ENCODE assay signal across 8 mouse cellular contexts in the genomic region with DNA sequence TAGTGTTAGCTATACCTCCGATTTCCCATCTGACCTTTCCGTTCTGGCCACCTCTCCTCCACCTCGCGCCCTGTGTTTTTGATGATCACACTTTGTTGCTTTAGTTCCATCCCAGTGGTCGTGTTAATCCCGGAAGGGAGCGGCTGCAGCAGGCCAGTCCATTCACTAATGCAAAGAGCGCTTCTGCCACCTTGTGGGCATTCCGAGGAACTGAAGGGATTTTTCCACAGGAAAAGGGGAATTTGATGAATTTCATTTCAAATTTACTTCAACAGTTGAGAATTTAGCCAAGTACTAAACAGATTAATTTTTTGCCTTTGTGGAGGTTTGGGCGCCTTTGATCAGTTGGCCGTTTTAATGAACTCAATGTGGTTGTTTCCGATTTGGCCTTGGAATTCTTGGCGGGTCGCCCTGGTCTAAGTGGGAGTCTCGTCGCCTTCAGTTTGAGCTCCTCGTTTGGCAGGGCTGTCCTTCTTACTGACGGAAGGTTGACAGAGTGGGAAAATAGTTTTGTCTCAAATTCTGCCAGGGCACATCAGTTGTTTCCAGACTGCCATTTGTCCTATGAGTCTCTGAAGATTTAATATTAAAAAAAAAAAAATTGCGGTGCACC.
A peak's percentile ranks its signal among the peaks of the same experiment; 100 is the strongest.
DNase-seq lines count a peak whose midpoint lies in the region; ATAC-seq lines count a peak whose summit lies in the region.

No protein-coding gene starts in this region.

- peak; percentile 64 for DNase-seq in urinary bladder, postnatal 14 days (ENCODE audit: low spot score)
- no peak for DNase-seq in urinary bladder, adult 2 months (ENCODE audit: low spot score)
- DNase-seq in heart, adult 9 months (ENCODE audit: low spot score in 2 of 2), result peak; percentile 21 to 52
- peak; percentile 66 for DNase-seq in kidney, adult 9 months
- DNase-seq in testis, postnatal 10 days (ENCODE audit: low spot score), result peak; percentile 82

- no peak overlapping the region for H3K9ac ChIP-seq in embryonic facial prominence, embryonic 12.5 days
- no peak overlapping the region for H3K9ac ChIP-seq in limb, embryonic 13.5 days
- H3K9ac ChIP-seq in midbrain, embryonic 16.5 days (ENCODE audit: low read depth, low read length), result peak overlapping the region; percentile 42; the same call in 1 of the 2 replicates

- peak overlapping the region; percentile 39 for H3K4me2 ChIP-seq in embryonic facial prominence, embryonic 12.5 days (replicated peaks)
- peak overlapping the region; percentile 55 for H3K4me2 ChIP-seq in limb, embryonic 13.5 days (replicated peaks)
- peak overlapping the region; percentile 58 for H3K4me2 ChIP-seq in midbrain, embryonic 16.5 days (ENCODE audit: low read length)

- no peaks in the 10 kb centered on the region for H3K36me3 ChIP-seq in embryonic facial prominence, embryonic 12.5 days
- no peaks in the 10 kb centered on the region for H3K36me3 ChIP-seq in limb, embryonic 13.5 days
- no peaks in the 10 kb centered on the region for H3K36me3 ChIP-seq in midbrain, embryonic 16.5 days (ENCODE audit: control insufficient read depth, insufficient read depth, low read length)

- 16% methylated on average over 19 of the region's 19 CpGs for WGBS in embryonic facial prominence, embryonic 12.5 days
- 16% methylated on average over 19 of the region's 19 CpGs for WGBS in limb, embryonic 13.5 days
- WGBS in midbrain, embryonic 16.5 days, result 19% methylated on average over 19 of the region's 19 CpGs

- no peak overlapping the region for H3K27ac ChIP-seq in embryonic facial prominence, embryonic 12.5 days
- H3K27ac ChIP-seq in limb, embryonic 13.5 days, result no peak overlapping the region
- H3K27ac ChIP-seq in midbrain, embryonic 16.5 days (ENCODE audit: low read length), result no peak overlapping the region

- no peaks in the 10 kb centered on the region for H3K9me3 ChIP-seq in embryonic facial prominence, embryonic 12.5 days
- H3K9me3 ChIP-seq in limb, embryonic 13.5 days, result no peaks in the 10 kb centered on the region
- H3K9me3 ChIP-seq in midbrain, embryonic 16.5 days (replicated peaks; ENCODE audit: control insufficient read depth, low read length, poor library complexity, severe bottlenecking), result no peaks in the 10 kb centered on the region

- H3K4me3 ChIP-seq in embryonic facial prominence, embryonic 12.5 days, result no peak overlapping the region
- H3K4me3 ChIP-seq in limb, embryonic 13.5 days, result peak overlapping the region; percentile 19; the same call in 1 of the 2 replicates
- peak overlapping the region; percentile 18; the same call in 1 of the 2 replicates for H3K4me3 ChIP-seq in midbrain, embryonic 16.5 days (ENCODE audit: low read depth, low read length)

- H3K4me1 ChIP-seq in embryonic facial prominence, embryonic 12.5 days, result no peaks in the 10 kb centered on the region
- peaks cover 9% of the 10 kb centered on the region; the same call in 1 of the 2 replicates for H3K4me1 ChIP-seq in limb, embryonic 13.5 days
- no peaks in the 10 kb centered on the region for H3K4me1 ChIP-seq in midbrain, embryonic 16.5 days (ENCODE audit: control insufficient read depth, insufficient read depth, low read length)

- ATAC-seq in embryonic facial prominence, embryonic 12.5 days (ENCODE audit: insufficient number of reproducible peaks, insufficient read depth, low FRiP score, low TSS enrichment), result no peak
- ATAC-seq in limb, embryonic 13.5 days (ENCODE audit: low FRiP score, low read depth), result peak; percentile 73; the same call in 1 of the 2 replicates
- peak; percentile 92 for ATAC-seq in midbrain, embryonic 16.5 days

- no peaks in the 10 kb centered on the region for H3K27me3 ChIP-seq in embryonic facial prominence, embryonic 12.5 days
- no peaks in the 10 kb centered on the region for H3K27me3 ChIP-seq in limb, embryonic 13.5 days
- H3K27me3 ChIP-seq in midbrain, embryonic 16.5 days (ENCODE audit: control insufficient read depth, insufficient read depth, low read depth, low read length), result no peaks in the 10 kb centered on the region
